Comparison of ENCODE assay signal across 14 mouse cellular contexts in the genomic region with DNA sequence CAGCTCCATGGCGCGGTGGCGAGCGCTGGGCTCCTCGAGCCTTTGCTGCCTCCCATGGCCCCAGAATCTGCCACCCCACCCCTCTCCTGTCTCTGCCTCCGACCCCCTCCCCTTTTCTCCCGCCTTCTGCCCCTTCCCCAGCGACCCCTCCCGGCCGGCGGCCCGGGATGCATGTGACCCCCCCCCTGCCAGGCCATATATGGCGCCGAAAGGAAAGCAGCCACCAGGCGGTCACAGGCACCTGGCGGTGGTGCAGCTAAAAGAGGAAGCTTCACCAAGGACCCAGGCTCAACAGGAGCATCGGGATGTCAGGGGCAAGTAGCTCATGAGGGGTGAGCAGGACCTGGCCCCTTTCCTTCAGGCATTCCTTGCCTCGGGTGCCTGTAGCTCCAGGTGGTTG. TPM values are rescaled to one million over a fixed set of nuclear protein-coding genes. Genes with fewer than 3 reads are reported as not detected.
DNase-seq lines count a peak whose midpoint lies in the region; ATAC-seq lines count a peak whose summit lies in the region.
"Not testable (repeated sequence)": the region's sequence is repeated elsewhere in the genome, so short reads cannot be mapped to it uniquely, and the experiment has no call there.
"Had no signal": no experiment of that assay in that cellular context is flagged by ENCODE, and none has a peak within 500 bp of the region (broad histone marks: within the 10 kb centered on the region; RNA-seq: fewer than 3 reads in every experiment).

No protein-coding gene starts in this region.

- ATAC-seq in embryonic facial prominence, embryonic 14.5 days (ENCODE audit: low read depth); heart, embryonic 11.5 days (replicated peaks; ENCODE audit: insufficient number of reproducible peaks, low FRiP score, low TSS enrichment); hindbrain, embryonic 16.5 days; lung, embryonic 16.5 days (ENCODE audit: low read depth); neural tube, embryonic 12.5 days (ENCODE audit: low FRiP score, low read depth): not testable (repeated sequence)

- not testable (repeated sequence) for H3K27ac ChIP-seq in embryonic facial prominence, embryonic 14.5 days (replicated peaks; ENCODE audit: low read depth, low read length); heart, embryonic 11.5 days (ENCODE audit: low read depth, low read length); hindbrain, embryonic 16.5 days (ENCODE audit: low read depth, low read length); lung, embryonic 16.5 days (ENCODE audit: low read length); neural tube, embryonic 12.5 days

- intact Hi-C loops in left cerebral cortex, postnatal 4 days (cut with DNase I) = not testable (repeated sequence)

- not testable (repeated sequence) for H3K4me1 ChIP-seq in embryonic facial prominence, embryonic 14.5 days (ENCODE audit: control insufficient read depth, insufficient read depth, low read length); heart, embryonic 11.5 days (ENCODE audit: control insufficient read depth, insufficient read depth, low read length); hindbrain, embryonic 16.5 days (ENCODE audit: control insufficient read depth, insufficient read depth, low read depth, low read length); lung, embryonic 16.5 days (replicated peaks; ENCODE audit: control insufficient read depth, insufficient read depth, low read length); neural tube, embryonic 12.5 days

- H3K27me3 ChIP-seq in embryonic facial prominence, embryonic 14.5 days (replicated peaks; ENCODE audit: control insufficient read depth, insufficient read depth, low read length); heart, embryonic 11.5 days (ENCODE audit: control insufficient read depth, insufficient read depth, low read length); hindbrain, embryonic 16.5 days (replicated peaks; ENCODE audit: control insufficient read depth, insufficient read depth, low read length); lung, embryonic 16.5 days (ENCODE audit: control insufficient read depth, insufficient read depth, low read depth, low read length); neural tube, embryonic 12.5 days (replicated peaks): not testable (repeated sequence)

- H3K9ac ChIP-seq in embryonic facial prominence, embryonic 14.5 days (ENCODE audit: low read depth, low read length) = 0 out of 2 replicates have a peak overlapping the region, but pooled peaks have one; percentile 25
- H3K9ac ChIP-seq in heart, embryonic 11.5 days (ENCODE audit: low read depth, low read length); lung, embryonic 16.5 days (ENCODE audit: low read length): not testable (repeated sequence)
- peak overlapping the region; percentile 56 for H3K9ac ChIP-seq in hindbrain, embryonic 16.5 days (ENCODE audit: low read depth, low read length)
- peak overlapping the region; percentile 38; the same call in 1 of the 2 replicates for H3K9ac ChIP-seq in neural tube, embryonic 12.5 days

- peak; percentile 1 for DNase-seq in R1 (ENCODE audit: low read depth, low spot score)
- peak; percentile 0 for DNase-seq in embryonic facial prominence, embryonic 14.5 days (ENCODE audit: low spot score)
- peak; percentile 8 for DNase-seq in left cerebral cortex, postnatal 4 days
- DNase-seq in testis, postnatal 10 days (ENCODE audit: low spot score) = peak; percentile 26

- H3K4me2 ChIP-seq in embryonic facial prominence, embryonic 14.5 days (ENCODE audit: low read depth, low read length) = peak overlapping the region; percentile 50
- H3K4me2 ChIP-seq in heart, embryonic 11.5 days = peak overlapping the region; percentile 54
- H3K4me2 ChIP-seq in hindbrain, embryonic 16.5 days (ENCODE audit: low read length) = peak overlapping the region; percentile 52
- peak overlapping the region; percentile 53 for H3K4me2 ChIP-seq in lung, embryonic 16.5 days (ENCODE audit: low read depth, low read length)
- peak overlapping the region; percentile 63 for H3K4me2 ChIP-seq in neural tube, embryonic 12.5 days (replicated peaks)

- peak overlapping the region; percentile 28 for H3K4me3 ChIP-seq in embryonic facial prominence, embryonic 14.5 days (ENCODE audit: low read depth, low read length)
- H3K4me3 ChIP-seq in heart, embryonic 11.5 days (ENCODE audit: low read depth, low read length) = peak overlapping the region; percentile 38
- H3K4me3 ChIP-seq in hindbrain, embryonic 16.5 days (ENCODE audit: low read length) = peak overlapping the region; percentile 39
- H3K4me3 ChIP-seq in lung, embryonic 16.5 days (ENCODE audit: low read length) = peak overlapping the region; percentile 24
- peak overlapping the region; percentile 39 for H3K4me3 ChIP-seq in neural tube, embryonic 12.5 days

- WGBS in embryonic facial prominence, embryonic 14.5 days = 3% methylated on average over 7 of the region's 18 CpGs
- WGBS in heart, embryonic 11.5 days (ENCODE audit: insufficient replicate concordance) = under 1% methylated on average over 12 of the region's 18 CpGs
- WGBS in hindbrain, embryonic 16.5 days = under 1% methylated on average over 11 of the region's 18 CpGs
- 0% methylated on average over 10 of the region's 18 CpGs for WGBS in lung, embryonic 16.5 days
- WGBS in neural tube, embryonic 12.5 days = 2% methylated on average over 13 of the region's 18 CpGs

- H3K36me3 ChIP-seq in embryonic facial prominence, embryonic 14.5 days (ENCODE audit: control insufficient read depth, insufficient read depth, low read length); heart, embryonic 11.5 days (ENCODE audit: control insufficient read depth, insufficient read depth, low read length); hindbrain, embryonic 16.5 days (ENCODE audit: control insufficient read depth, insufficient read depth, low read length); lung, embryonic 16.5 days (ENCODE audit: control insufficient read depth, insufficient read depth, low read length); neural tube, embryonic 12.5 days: not testable (repeated sequence)

- not testable (repeated sequence) for H3K9me3 ChIP-seq in embryonic facial prominence, embryonic 14.5 days (ENCODE audit: control insufficient read depth, low read length); heart, embryonic 11.5 days (replicated peaks; ENCODE audit: control insufficient read depth, low read length); hindbrain, embryonic 16.5 days (ENCODE audit: control insufficient read depth, low read length); lung, embryonic 16.5 days (ENCODE audit: control insufficient read depth, low read length); neural tube, embryonic 12.5 days

RNA-seq across cellular contexts. Expression of a gene that starts 5.2 kb away (rescaled TPM):
- polyA plus RNA-seq in embryonic facial prominence, embryonic 14.5 days (2014; fragmentation: Nextera tagmentation; extraction: Ambion mirVana) = 0.43 TPM in 1 of 2 replicates, not detected in the other
- 1.7 and 3.4 TPM in 2 replicates for polyA plus RNA-seq in heart, embryonic 11.5 days (2014; fragmentation: Nextera tagmentation; extraction: Ambion mirVana)
- 13.8 and 18.4 TPM in 2 replicates for polyA plus RNA-seq in hindbrain, embryonic 16.5 days (2015; fragmentation: Nextera tagmentation; extraction: Ambion mirVana)
- total RNA-seq in left cerebral cortex, postnatal 4 days (2021) = 1 to 10 TPM; 8.1 to 8.7 TPM
- 0.24 and 0.44 TPM in 2 replicates for polyA plus RNA-seq in lung, embryonic 16.5 days (2015; fragmentation: Nextera tagmentation; extraction: Ambion mirVana)
- polyA plus RNA-seq in neural tube, embryonic 12.5 days (2016; fragmentation: Nextera tagmentation; extraction: Ambion mirVana) = 3.9 and 4.1 TPM in 2 replicates
- total RNA-seq: adrenal gland, adult 2 months; common myeloid progenitor, adult 5-6 weeks; heart, adult 18-20 months; neutrophil, adult 5-6 weeks had no signal
- polyA plus RNA-seq: adrenal gland, adult 2 months; macrophage had no signal

RNA-seq across cellular contexts. Expression of a gene that starts 38.0 kb away (rescaled TPM):
- not detected in 2 replicates for polyA plus RNA-seq in embryonic facial prominence, embryonic 14.5 days (2014; fragmentation: Nextera tagmentation; extraction: Ambion mirVana)
- not detected in 2 replicates for polyA plus RNA-seq in heart, embryonic 11.5 days (2014; fragmentation: Nextera tagmentation; extraction: Ambion mirVana)
- polyA plus RNA-seq in hindbrain, embryonic 16.5 days (2015; fragmentation: Nextera tagmentation; extraction: Ambion mirVana) = 0.16 TPM in 1 of 2 replicates, not detected in the other
- total RNA-seq in left cerebral cortex, postnatal 4 days (2021) = not detected
- polyA plus RNA-seq in lung, embryonic 16.5 days (2015; fragmentation: Nextera tagmentation; extraction: Ambion mirVana) = not detected in 2 replicates
- 0.23 TPM in 1 of 2 replicates, not detected in the other for polyA plus RNA-seq in neural tube, embryonic 12.5 days (2016; fragmentation: Nextera tagmentation; extraction: Ambion mirVana)
- total RNA-seq: adrenal gland, adult 2 months; common myeloid progenitor, adult 5-6 weeks; heart, adult 18-20 months; left cerebral cortex, postnatal 36 days had no signal
- polyA plus RNA-seq: adrenal gland, adult 2 months; macrophage had no signal
